Mouse (Mus musculus): ENCODE measurements at regions not wholly inside any gene's neighbourhood (a gene's known extent, or its start where the extent isn't known, plus 50 kb on each side); places are given as distances from the start of the nearest gene placed in this dataset.

DNA sequence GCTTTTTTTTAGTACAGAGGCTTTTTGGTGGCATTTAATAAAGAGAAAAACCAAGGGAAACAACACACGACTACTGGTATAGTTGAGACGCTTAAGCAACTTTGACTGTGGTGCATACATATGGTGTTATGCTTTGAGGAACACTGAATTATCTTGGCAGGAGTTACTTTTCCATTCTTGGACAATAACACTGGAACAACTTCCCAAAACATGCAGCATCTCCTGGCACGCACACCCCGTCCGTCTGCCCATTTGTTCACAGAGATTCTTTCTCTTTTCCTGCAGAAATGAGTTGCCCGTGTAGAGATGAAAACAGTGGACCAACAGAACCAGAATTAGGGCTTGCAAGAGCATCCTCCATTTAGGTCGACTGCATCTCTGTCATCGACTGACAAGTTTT is 544.7 kb downstream of the Arl4a start:
- no peak for DNase-seq
- WGBS: 84% methylated on average over 8 of the region's 8 CpGs
- H3K4me3 ChIP-seq (ENCODE audit: insufficient read depth, low read depth, low read length): no peak overlapping the region
- H3K27ac ChIP-seq (ENCODE audit: insufficient read depth, low read depth, low read length): no peak overlapping the region
- H3K4me1 ChIP-seq (ENCODE audit: control insufficient read depth, insufficient read depth, low read length): no peaks in the 10 kb centered on the region
- H3K27me3 ChIP-seq (replicated peaks; ENCODE audit: control insufficient read depth, insufficient read depth, low read length): no peaks in the 10 kb centered on the region
- no peaks in the 10 kb centered on the region for H3K36me3 ChIP-seq (ENCODE audit: control insufficient read depth, insufficient read depth, low read length)
- TF ChIP-seq CTCF (conservative IDR thresholded peaks at IDR 0.05; ENCODE audit: insufficient read depth, insufficient read length, low read depth, low read length) (no peak), POLR2A (IDR thresholded peaks at IDR 0.05; ENCODE audit: low read depth, low read length) (no peak)

DNA sequence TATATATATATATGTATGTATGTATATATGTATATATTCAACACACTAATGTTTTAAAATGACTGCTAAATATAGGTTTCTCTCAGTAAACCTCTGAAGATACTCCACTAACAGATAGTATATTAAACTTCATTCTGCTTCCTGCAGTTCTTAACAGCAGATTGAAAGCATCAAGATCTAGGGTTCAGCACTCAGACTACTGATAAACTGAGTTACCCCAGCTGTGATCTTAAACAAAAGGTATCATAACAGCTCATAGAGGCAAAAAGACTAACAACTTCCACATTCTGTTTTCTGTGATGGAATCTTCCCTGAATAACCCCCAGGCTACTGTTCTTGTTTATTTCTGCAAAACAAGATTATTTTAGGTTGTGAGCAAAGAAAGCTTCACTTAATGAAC is 564.8 kb downstream of the Arl4a start:
- no peak for DNase-seq
- TF ChIP-seq POLR2A (IDR thresholded peaks at IDR 0.05; ENCODE audit: low read depth, low read length): no peak
- TF ChIP-seq CTCF (conservative IDR thresholded peaks at IDR 0.05; ENCODE audit: insufficient read depth, insufficient read length, low read depth, low read length): no peak

More for the DNA sequence above, 564.8 kb downstream of the Arl4a start:
- no peaks in the 10 kb centered on the region for H3K4me1 ChIP-seq (ENCODE audit: control insufficient read depth, insufficient read depth, low read length)
- no peak overlapping the region for H3K4me3 ChIP-seq (ENCODE audit: insufficient read depth, low read depth, low read length)
- no peaks in the 10 kb centered on the region for H3K27me3 ChIP-seq (replicated peaks; ENCODE audit: control insufficient read depth, insufficient read depth, low read length)
- no peaks in the 10 kb centered on the region for H3K36me3 ChIP-seq (ENCODE audit: control insufficient read depth, insufficient read depth, low read length)
- H3K27ac ChIP-seq (ENCODE audit: insufficient read depth, low read depth, low read length): no peak overlapping the region
